Mouse (Mus musculus) kidney, embryonic 16.5 days (tissue): ENCODE results near the gene A2ml1. TPM values are rescaled to one million over a fixed set of nuclear protein-coding genes. Genes with fewer than 3 reads are reported as not detected.

ENCODE experiments used
- polyA plus RNA-seq: library from polyadenylated mRNA; unstranded; fragments of >200 nt; fragmentation: Nextera tagmentation; extraction: Ambion mirVana; gene quantifications from 2 replicates; pipeline ENCODE4 v1.2.1, GENCODE M21; 2015

Gene A2ml1
- polyA plus RNA-seq, 1 experiment from 2014 or later, result 0.26 TPM

Other genes starting within 250 kb of the A2ml1 start
- gene Tulp3, start 225.8 kb downstream of the A2ml1 start, polyA plus RNA-seq, result 24.1 and 28.4 TPM in 2 replicates
- 121 and 131 TPM in 2 replicates for gene Rhno1, start 218.7 kb downstream of the A2ml1 start, polyA plus RNA-seq
- 31.3 and 38.3 TPM in 2 replicates for gene Foxm1, start 218.6 kb downstream of the A2ml1 start, polyA plus RNA-seq
- 0.21 and 0.35 TPM in 2 replicates for gene Tex52, start 206.2 kb downstream of the A2ml1 start, polyA plus RNA-seq
- not detected in 2 replicates for gene Gm44596, start 206.1 kb downstream of the A2ml1 start, polyA plus RNA-seq
- 24.7 and 26.3 TPM in 2 replicates for gene Nrip2, start 182.3 kb downstream of the A2ml1 start, polyA plus RNA-seq
- 35.6 and 39.2 TPM in 2 replicates for gene Itfg2, start 156.7 kb downstream of the A2ml1 start, polyA plus RNA-seq
- 550 and 556 TPM in 2 replicates for gene Fkbp4, start 142.9 kb downstream of the A2ml1 start, polyA plus RNA-seq
- gene Pzp, start 54.9 kb downstream of the A2ml1 start, polyA plus RNA-seq, result 0.86 and 1.4 TPM in 2 replicates
- gene Klrb1a, start 41.9 kb upstream of the A2ml1 start, polyA plus RNA-seq, result not detected in 2 replicates
- 0.08 and 0.19 TPM in 2 replicates for gene Clec2h, start 80.8 kb upstream of the A2ml1 start, polyA plus RNA-seq
- not detected in 2 replicates for gene Klrb1, start 141.5 kb upstream of the A2ml1 start, polyA plus RNA-seq
- 0.06 and 0.30 TPM in 2 replicates for gene Klrb1c, start 207.6 kb upstream of the A2ml1 start, polyA plus RNA-seq
- not detected in 2 replicates for gene Gm44511, start 244.7 kb upstream of the A2ml1 start, polyA plus RNA-seq
- gene Klrb1b, start 244.7 kb upstream of the A2ml1 start, polyA plus RNA-seq, result 0.36 TPM in 1 of 2 replicates, not detected in the other